Mouse (Mus musculus): Measurements from ENCODE around the gene Ccdc22.

Ccdc22 gene

DNA sequence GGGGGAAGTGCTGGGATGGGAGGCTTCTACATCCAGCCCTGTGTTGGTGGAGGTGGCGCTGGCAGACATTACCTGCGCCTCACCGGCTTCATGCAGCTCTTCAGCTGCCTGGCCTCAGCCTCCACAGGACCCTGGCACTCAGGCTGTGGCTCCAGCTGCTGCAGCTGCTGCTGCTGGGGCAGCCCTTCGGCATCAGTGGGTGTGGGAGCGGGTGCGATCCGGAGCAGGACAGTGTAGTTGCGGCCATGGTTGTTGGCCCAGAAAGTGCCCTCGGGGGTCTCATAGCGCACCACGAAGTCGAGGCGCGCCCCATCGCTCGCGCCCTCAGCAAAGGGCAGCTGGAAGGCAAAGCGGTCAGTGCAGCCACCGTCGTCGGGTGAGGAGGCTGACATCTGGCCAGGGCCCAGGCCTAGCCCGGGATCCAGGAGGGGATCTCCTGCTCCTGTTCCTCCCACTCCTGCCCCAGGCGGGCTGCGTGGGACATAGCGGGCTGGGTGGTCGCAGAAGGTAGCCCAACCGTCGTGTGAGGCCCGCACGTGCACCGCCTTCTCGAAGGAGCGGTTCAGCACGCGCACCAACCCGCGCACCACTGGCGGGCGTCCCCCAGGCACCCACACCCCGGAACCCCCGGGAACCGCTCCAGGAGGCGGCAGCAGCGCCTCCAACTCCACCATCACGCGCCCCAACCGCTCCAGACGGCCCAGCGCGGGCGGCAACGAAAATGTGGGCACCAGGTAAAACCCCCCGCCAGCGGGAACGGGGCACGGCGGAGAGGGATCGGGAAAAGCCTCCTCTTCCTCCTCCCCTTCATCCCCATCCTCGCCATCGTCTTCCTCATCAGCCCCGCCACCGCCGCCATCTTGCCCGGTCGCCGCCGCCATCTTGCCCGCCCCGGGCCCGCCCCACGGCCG lies 31.9 kb downstream of the Ccdc22 start, which contains the start of gene Foxp3:
Gene Foxp3 (plus strand): TSS at position 469 of the 911 bp plus-strand sequence.
- peak; percentile 12 for DNase-seq

DNA sequence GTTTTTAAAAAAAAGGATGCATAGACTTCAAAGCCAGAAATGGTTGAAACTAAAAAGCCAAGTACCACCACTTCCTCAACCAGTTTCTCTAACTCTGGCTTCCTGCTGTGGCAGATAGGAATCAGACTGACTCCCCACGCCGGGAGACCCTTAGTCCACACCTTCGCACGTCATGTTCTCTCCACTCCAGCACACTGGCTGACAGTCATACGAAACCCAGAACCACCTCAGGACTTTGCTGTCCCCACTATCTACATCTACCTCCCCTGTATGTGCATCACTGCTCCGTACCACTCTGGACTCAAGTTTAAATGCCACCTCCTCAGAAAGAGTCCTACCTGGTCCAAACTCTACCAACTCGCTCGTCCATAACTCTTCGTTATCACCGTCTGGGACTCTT lies 32.9 kb downstream of the Ccdc22 start:
- no peak for DNase-seq

DNA sequence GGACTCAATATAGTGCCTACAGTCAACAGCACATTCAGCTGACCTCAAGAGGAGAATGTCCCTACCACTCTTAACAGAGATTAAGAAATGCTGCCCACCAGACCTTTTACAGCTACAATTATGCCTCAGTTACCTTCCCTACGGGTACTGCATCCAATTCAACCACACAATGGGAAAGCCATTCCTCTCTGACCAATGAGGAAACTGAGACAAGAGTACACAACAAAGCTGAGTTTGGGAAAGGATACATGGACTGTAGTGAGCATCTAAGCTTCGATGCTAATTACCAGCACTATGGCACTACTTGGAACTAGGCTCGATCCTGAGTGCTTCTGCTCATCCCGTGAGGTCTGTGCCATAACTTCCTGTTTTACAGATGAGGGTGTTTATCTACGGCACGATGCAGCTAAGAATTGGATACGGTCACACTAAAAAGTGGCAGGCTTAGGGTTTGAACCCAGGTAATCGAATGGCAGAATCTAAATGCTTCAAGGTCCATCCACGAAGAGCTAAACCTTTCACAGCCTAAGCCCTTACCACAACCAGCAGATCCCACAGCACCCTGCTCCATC lies 33.7 kb downstream of the Ccdc22 start:
- no peak for DNase-seq

GRCm38 (mm10) chrX:7570481-7571175 lies 34.7 kb downstream of the Ccdc22 start:
- DNase-seq: no peak

DNA sequence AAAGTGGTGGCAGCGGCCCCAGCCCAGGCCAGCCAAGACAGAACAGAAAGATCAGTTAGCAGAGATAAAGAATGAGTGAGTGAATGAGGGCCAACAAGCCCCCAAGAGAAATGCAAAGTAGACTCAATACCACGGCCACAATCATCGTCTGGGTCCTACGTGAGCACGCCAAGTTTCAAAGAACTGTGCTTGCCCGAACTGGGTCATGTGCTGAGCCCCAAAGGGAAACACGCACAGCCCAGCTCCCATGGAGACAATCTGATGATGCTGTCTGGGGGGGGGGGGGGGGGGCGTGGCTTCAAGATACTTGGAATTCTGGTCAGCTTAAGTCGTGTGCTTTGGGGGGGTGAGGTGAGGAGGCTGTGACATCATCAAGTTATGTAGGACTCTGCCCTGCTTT lies 37.8 kb downstream of the Ccdc22 start:
- DNase-seq: no peak

DNA sequence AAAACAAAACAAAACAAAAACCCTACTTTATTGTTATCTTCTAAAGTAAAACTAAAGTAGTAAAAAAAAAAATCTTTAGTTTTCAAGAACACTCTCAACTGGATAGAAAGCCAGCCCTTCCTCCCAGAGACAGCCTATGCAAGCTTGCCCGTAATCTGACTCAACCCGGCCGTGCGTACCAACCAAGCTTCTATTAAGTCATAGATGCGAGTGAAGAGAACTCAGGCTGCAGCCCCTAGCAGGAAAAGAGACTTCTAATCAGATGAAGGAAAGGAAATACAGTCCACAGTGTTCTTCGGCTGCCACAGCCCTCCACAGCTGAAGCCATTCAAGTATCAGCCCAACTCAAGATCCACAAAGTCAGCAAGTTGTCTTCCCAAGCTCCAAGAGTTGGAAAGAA lies 39.0 kb downstream of the Ccdc22 start:
- no peak for DNase-seq

DNA sequence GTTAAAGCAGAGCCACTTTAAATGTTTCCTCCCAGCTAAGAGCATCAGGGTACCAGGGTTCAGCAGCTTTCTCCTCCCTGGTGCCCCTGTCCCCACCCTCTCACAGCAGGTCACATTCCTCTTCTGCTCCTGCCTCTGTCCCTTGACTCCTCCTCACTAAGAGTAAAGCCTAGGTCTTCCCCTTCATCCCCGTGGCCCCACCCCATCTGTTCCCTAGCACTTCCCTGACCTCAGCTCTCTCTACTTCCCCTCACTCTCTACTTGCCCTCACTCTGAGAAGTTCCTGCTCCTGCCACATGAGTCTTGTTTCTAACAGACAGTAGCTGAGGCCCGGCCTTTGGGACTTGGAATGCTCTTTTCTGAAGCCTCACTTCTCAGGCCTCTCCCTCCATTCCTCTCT lies 42.2 kb downstream of the Ccdc22 start:
- DNase-seq: no peak

DNA sequence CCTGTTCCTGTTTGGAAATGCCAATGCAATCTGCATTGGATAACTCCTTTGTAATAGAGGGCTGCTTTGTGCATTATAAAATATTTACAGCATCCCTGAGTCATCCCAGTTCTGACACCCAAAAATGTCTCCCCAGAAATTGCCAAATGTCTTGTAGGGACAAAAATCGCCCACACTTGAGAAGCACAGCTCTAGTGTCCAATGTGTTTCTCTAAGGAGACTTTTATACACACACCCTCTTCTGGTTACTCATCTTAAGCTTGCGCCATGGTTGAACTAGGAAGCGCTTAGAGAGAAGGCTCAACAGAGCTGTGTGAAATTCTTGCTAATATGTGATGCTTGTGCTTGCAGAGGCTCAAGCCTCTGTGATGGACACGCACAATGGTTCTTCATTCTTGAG lies 51.8 kb downstream of the Ccdc22 start:
- DNase-seq: no peak
